17 mouse cellular contexts compared by ENCODE assay signal in the genomic region with DNA sequence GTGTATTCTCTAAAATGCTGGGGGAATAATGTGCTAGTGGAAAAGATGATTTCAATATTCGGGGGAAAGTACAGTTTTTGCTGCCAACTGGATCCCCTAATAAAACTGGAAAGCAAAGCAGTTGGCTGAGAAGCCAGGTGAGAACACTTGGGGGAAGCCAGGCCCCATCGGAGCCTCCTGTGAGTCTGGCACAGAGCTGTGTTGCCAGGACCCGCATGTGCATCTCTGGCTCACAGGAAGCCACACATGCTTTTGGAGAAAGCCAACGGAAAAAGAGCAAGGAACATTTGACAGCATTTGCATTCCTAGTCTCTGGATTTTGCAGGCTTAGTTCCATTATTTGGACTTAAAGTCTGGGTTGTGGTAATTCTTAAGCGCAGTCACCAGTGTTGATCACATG.
A peak's percentile ranks its signal among the peaks of the same experiment; 100 is the strongest.
DNase-seq lines count a peak whose midpoint lies in the region; ATAC-seq lines count a peak whose summit lies in the region.
"Had no signal": no experiment of that assay in that cellular context is flagged by ENCODE, and none has a peak within 500 bp of the region (broad histone marks: within the 10 kb centered on the region; RNA-seq: fewer than 3 reads in every experiment).

No protein-coding gene starts in this region.

- peaks cover 3% of the 10 kb centered on the region; the same call in 1 of the 2 replicates for H3K4me1 ChIP-seq in embryonic facial prominence, embryonic 14.5 days (ENCODE audit: control insufficient read depth, insufficient read depth, low read length)
- no peaks in the 10 kb centered on the region for H3K4me1 ChIP-seq in embryonic facial prominence, embryonic 10.5 days
- H3K4me1 ChIP-seq in heart, embryonic 13.5 days: peaks cover 8% of the 10 kb centered on the region; the same call in 1 of the 2 replicates
- H3K4me1 ChIP-seq in heart, embryonic 11.5 days (ENCODE audit: control insufficient read depth, insufficient read depth, low read length): no peaks in the 10 kb centered on the region
- H3K4me1 ChIP-seq: limb, embryonic 12.5 days; neural tube, embryonic 13.5 days had no signal

- peak; percentile 60 for DNase-seq in embryonic facial prominence, embryonic 14.5 days (ENCODE audit: low spot score)
- DNase-seq in embryonic facial prominence, embryonic 10.5 days (ENCODE audit: low spot score): no peak
- peak; percentile 4 for DNase-seq in right cerebral cortex, postnatal 4 days
- DNase-seq in right cerebral cortex, postnatal 14 days: no peak
- DNase-seq in lung, postnatal 25 days (ENCODE audit: low spot score): no peak
- DNase-seq in natural killer cell, adult 2 months (ENCODE audit: low spot score in 2 of 2): no peak
- DNase-seq: adrenal gland, adult 8-10 months; B cell, adult 2 months; gastrocnemius, postnatal 36 days; lung, embryonic 14.5 days; thymus, postnatal 36 days had no signal

- no peak for ATAC-seq in embryonic facial prominence, embryonic 14.5 days (ENCODE audit: low read depth)
- no peak for ATAC-seq in heart, embryonic 13.5 days (ENCODE audit: extremely low read depth, insufficient number of reproducible peaks, low FRiP score, low TSS enrichment)
- ATAC-seq in heart, embryonic 11.5 days (replicated peaks; ENCODE audit: insufficient number of reproducible peaks, low FRiP score, low TSS enrichment): no peak
- ATAC-seq: midbrain, embryonic 16.5 days had no signal

- H3K9ac ChIP-seq in embryonic facial prominence, embryonic 14.5 days (ENCODE audit: low read depth, low read length): no peak overlapping the region
- H3K9ac ChIP-seq in heart, embryonic 13.5 days: no peak overlapping the region
- H3K9ac ChIP-seq in heart, embryonic 11.5 days (ENCODE audit: low read depth, low read length): no peak overlapping the region
- H3K9ac ChIP-seq: limb, embryonic 12.5 days; lung, embryonic 14.5 days; neural tube, embryonic 13.5 days had no signal

- H3K27me3 ChIP-seq in embryonic facial prominence, embryonic 14.5 days (replicated peaks; ENCODE audit: control insufficient read depth, insufficient read depth, low read length): no peaks in the 10 kb centered on the region
- H3K27me3 ChIP-seq in embryonic facial prominence, embryonic 10.5 days (replicated peaks; ENCODE audit: low read depth, poor library complexity, severe bottlenecking): no peaks in the 10 kb centered on the region
- no peaks in the 10 kb centered on the region for H3K27me3 ChIP-seq in heart, embryonic 13.5 days (replicated peaks)
- H3K27me3 ChIP-seq in heart, embryonic 11.5 days (ENCODE audit: control insufficient read depth, insufficient read depth, low read length): no peaks in the 10 kb centered on the region
- H3K27me3 ChIP-seq: limb, embryonic 12.5 days; neural tube, embryonic 13.5 days had no signal

- no peak overlapping the region for H3K4me2 ChIP-seq in embryonic facial prominence, embryonic 14.5 days (ENCODE audit: low read depth, low read length)
- no peak overlapping the region for H3K4me2 ChIP-seq in heart, embryonic 13.5 days
- no peak overlapping the region for H3K4me2 ChIP-seq in heart, embryonic 11.5 days
- H3K4me2 ChIP-seq: limb, embryonic 12.5 days; lung, embryonic 14.5 days; neural tube, embryonic 13.5 days had no signal

- H3K9me3 ChIP-seq in embryonic facial prominence, embryonic 14.5 days (ENCODE audit: control insufficient read depth, low read length): no peaks in the 10 kb centered on the region
- no peaks in the 10 kb centered on the region for H3K9me3 ChIP-seq in embryonic facial prominence, embryonic 10.5 days
- no peaks in the 10 kb centered on the region for H3K9me3 ChIP-seq in heart, embryonic 13.5 days
- H3K9me3 ChIP-seq in heart, embryonic 11.5 days (replicated peaks; ENCODE audit: control insufficient read depth, low read length): no peaks in the 10 kb centered on the region
- H3K9me3 ChIP-seq: limb, embryonic 12.5 days; neural tube, embryonic 13.5 days had no signal

- H3K27ac ChIP-seq in embryonic facial prominence, embryonic 14.5 days (replicated peaks; ENCODE audit: low read depth, low read length): no peak overlapping the region
- H3K27ac ChIP-seq in embryonic facial prominence, embryonic 10.5 days (replicated peaks): no peak overlapping the region
- H3K27ac ChIP-seq in heart, embryonic 13.5 days (replicated peaks): 0 out of 2 replicates have a peak overlapping the region, but pooled peaks have one; percentile 32
- H3K27ac ChIP-seq in heart, embryonic 11.5 days (ENCODE audit: low read depth, low read length): no peak overlapping the region
- H3K27ac ChIP-seq: kidney, postnatal 0 days; limb, embryonic 12.5 days; neural tube, embryonic 13.5 days had no signal

- no peak overlapping the region for H3K4me3 ChIP-seq in embryonic facial prominence, embryonic 14.5 days (ENCODE audit: low read depth, low read length)
- no peak overlapping the region for H3K4me3 ChIP-seq in embryonic facial prominence, embryonic 10.5 days
- no peak overlapping the region for H3K4me3 ChIP-seq in heart, embryonic 13.5 days
- H3K4me3 ChIP-seq in heart, embryonic 11.5 days (ENCODE audit: low read depth, low read length): no peak overlapping the region
- H3K4me3 ChIP-seq: limb, embryonic 12.5 days; neural tube, embryonic 13.5 days had no signal

- 62% methylated on average over 5 of the region's 5 CpGs for WGBS in embryonic facial prominence, embryonic 14.5 days
- 89% methylated on average over 5 of the region's 5 CpGs for WGBS in embryonic facial prominence, embryonic 10.5 days
- 67% methylated on average over 5 of the region's 5 CpGs for WGBS in heart, embryonic 13.5 days
- WGBS in heart, embryonic 11.5 days (ENCODE audit: insufficient replicate concordance): 77% methylated on average over 5 of the region's 5 CpGs

- H3K36me3 ChIP-seq in embryonic facial prominence, embryonic 14.5 days (ENCODE audit: control insufficient read depth, insufficient read depth, low read length): no peaks in the 10 kb centered on the region
- H3K36me3 ChIP-seq in embryonic facial prominence, embryonic 10.5 days (replicated peaks): no peaks in the 10 kb centered on the region
- no peaks in the 10 kb centered on the region for H3K36me3 ChIP-seq in heart, embryonic 13.5 days
- H3K36me3 ChIP-seq in heart, embryonic 11.5 days (ENCODE audit: control insufficient read depth, insufficient read depth, low read length): no peaks in the 10 kb centered on the region
- H3K36me3 ChIP-seq: limb, embryonic 12.5 days; neural tube, embryonic 13.5 days had no signal

Comparison
In these comparisons a context has a peak if more than half of its experiments do, and no peak if none do; other contexts are left out.
1. DNase-seq: peak in embryonic facial prominence, embryonic 14.5 days (single experiment) and right cerebral cortex, postnatal 4 days (single experiment); none in embryonic facial prominence, embryonic 10.5 days (single experiment), right cerebral cortex, postnatal 14 days (single experiment), lung, postnatal 25 days (single experiment) and natural killer cell, adult 2 months (0 of 2).